In the genomic region with DNA sequence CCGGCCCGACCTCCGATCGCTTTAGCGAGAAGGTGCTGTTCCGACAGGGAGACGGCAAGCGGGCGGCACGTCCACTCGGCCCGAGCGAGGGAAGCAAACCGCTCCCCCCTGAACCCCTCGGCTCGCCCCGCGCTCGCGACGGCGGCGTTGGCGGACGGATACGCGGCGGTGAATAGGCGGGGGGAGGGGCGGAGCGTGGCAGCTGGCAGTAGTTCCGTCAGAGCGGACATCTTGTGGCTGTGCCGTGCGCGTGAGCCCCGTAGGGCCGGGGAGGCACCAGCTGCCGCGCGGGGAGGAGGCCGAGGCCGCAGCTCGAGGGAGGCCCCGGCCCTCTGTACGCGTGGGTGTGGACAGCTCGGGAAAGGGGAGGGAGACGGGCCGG, we compare ENCODE assay signal across 7 mouse cellular contexts. TPM values are rescaled to one million over a fixed set of nuclear protein-coding genes. Genes with fewer than 3 reads are reported as not detected.
DNase-seq lines count a peak whose midpoint lies in the region; ATAC-seq and TF ChIP-seq lines count a peak whose summit lies in the region.

No protein-coding gene starts in this region.

- peaks cover 15% of the 10 kb centered on the region for H3K4me1 ChIP-seq in embryonic facial prominence, embryonic 13.5 days
- peaks cover 4% of the 10 kb centered on the region for H3K4me1 ChIP-seq in heart, adult 2 months (ENCODE audit: control insufficient read depth, insufficient read depth, low read length)
- peaks cover 4% of the 10 kb centered on the region; the same call in 1 of the 2 replicates for H3K4me1 ChIP-seq in kidney, adult 2 months (ENCODE audit: control insufficient read depth, insufficient read depth, low read length)
- H3K4me1 ChIP-seq in limb, embryonic 14.5 days (ENCODE audit: control insufficient read depth, insufficient read depth, low read length): peaks cover 10% of the 10 kb centered on the region
- H3K4me1 ChIP-seq in midbrain, embryonic 16.5 days (ENCODE audit: control insufficient read depth, insufficient read depth, low read length): peaks cover 30% of the 10 kb centered on the region
- H3K4me1 ChIP-seq in spleen, adult 2 months (ENCODE audit: control insufficient read depth, insufficient read depth, insufficient read length): no peaks in the 10 kb centered on the region; the same call in 1 of the 2 replicates

- peak overlapping the region; percentile 98 for H3K9ac ChIP-seq in embryonic facial prominence, embryonic 13.5 days
- peak overlapping the region; percentile 98 for H3K9ac ChIP-seq in heart, adult 2 months (ENCODE audit: low read depth, low read length)
- H3K9ac ChIP-seq in limb, embryonic 14.5 days (ENCODE audit: low read depth, low read length, severe bottlenecking): peak overlapping the region; percentile 99
- H3K9ac ChIP-seq in midbrain, embryonic 16.5 days (ENCODE audit: low read depth, low read length): peak overlapping the region; percentile 96

- no peaks in the 10 kb centered on the region for H3K27me3 ChIP-seq in embryonic facial prominence, embryonic 13.5 days
- H3K27me3 ChIP-seq in heart, adult 2 months (ENCODE audit: control insufficient read depth, insufficient read depth, low read length): no peaks in the 10 kb centered on the region
- no peaks in the 10 kb centered on the region for H3K27me3 ChIP-seq in kidney, adult 2 months (replicated peaks; ENCODE audit: control insufficient read depth, insufficient read depth, low read length)
- no peaks in the 10 kb centered on the region for H3K27me3 ChIP-seq in limb, embryonic 14.5 days (ENCODE audit: control insufficient read depth, insufficient read depth, low read length)
- H3K27me3 ChIP-seq in midbrain, embryonic 16.5 days (ENCODE audit: control insufficient read depth, insufficient read depth, low read depth, low read length): no peaks in the 10 kb centered on the region
- H3K27me3 ChIP-seq in spleen, adult 2 months (ENCODE audit: control insufficient read depth, insufficient read depth, low read length): no peaks in the 10 kb centered on the region

- peak; percentile 11; the same call in 1 of the 2 replicates for TF ChIP-seq EP300 in heart, adult 2 months (IDR thresholded peaks at IDR 0.05; ENCODE audit: insufficient read depth, low read depth, low read length)

- peak overlapping the region; percentile 87; the same call in 1 of the 2 replicates for H3K4me2 ChIP-seq in embryonic facial prominence, embryonic 13.5 days
- peak overlapping the region; percentile 96; the same call in 1 of the 2 replicates for H3K4me2 ChIP-seq in limb, embryonic 14.5 days (replicated peaks; ENCODE audit: low read depth, low read length, severe bottlenecking)
- peak overlapping the region; percentile 8; the same call in 1 of the 2 replicates for H3K4me2 ChIP-seq in midbrain, embryonic 16.5 days (ENCODE audit: low read length)

- peak; percentile 85 for ATAC-seq in embryonic facial prominence, embryonic 13.5 days (ENCODE audit: insufficient number of reproducible peaks, insufficient read depth, low FRiP score, low TSS enrichment, low read depth)
- ATAC-seq in limb, embryonic 14.5 days (ENCODE audit: low FRiP score, low read depth): peak; percentile 77
- peak; percentile 87 for ATAC-seq in midbrain, embryonic 16.5 days

- under 1% methylated on average over 46 of the region's 50 CpGs for WGBS in embryonic facial prominence, embryonic 13.5 days
- WGBS in heart, adult 2 months: 0% methylated on average over 43 of the region's 50 CpGs
- WGBS in kidney, adult 2 months: under 1% methylated on average over 38 of the region's 50 CpGs
- WGBS in limb, embryonic 14.5 days: under 1% methylated on average over 24 of the region's 50 CpGs
- under 1% methylated on average over 28 of the region's 50 CpGs for WGBS in midbrain, embryonic 16.5 days
- WGBS in spleen, adult 2 months: 0% methylated on average over 48 of the region's 50 CpGs

- H3K79me2 ChIP-seq in heart, adult 2 months (replicated peaks; ENCODE audit: control insufficient read depth, insufficient read depth, low read length): peaks cover 2% of the 10 kb centered on the region; the same call in 1 of the 2 replicates

- peaks cover 11% of the 10 kb centered on the region for H3K36me3 ChIP-seq in embryonic facial prominence, embryonic 13.5 days
- peaks cover 24% of the 10 kb centered on the region for H3K36me3 ChIP-seq in heart, adult 2 months (ENCODE audit: control insufficient read depth, insufficient read depth, low read length)
- peaks cover 2% of the 10 kb centered on the region; the same call in 1 of the 2 replicates for H3K36me3 ChIP-seq in kidney, adult 2 months (ENCODE audit: control insufficient read depth, insufficient read depth, low read length)
- peaks cover 24% of the 10 kb centered on the region for H3K36me3 ChIP-seq in limb, embryonic 14.5 days (ENCODE audit: control insufficient read depth, insufficient read depth, low read length)
- no peaks in the 10 kb centered on the region; the same call in 1 of the 2 replicates for H3K36me3 ChIP-seq in midbrain, embryonic 16.5 days (ENCODE audit: control insufficient read depth, insufficient read depth, low read length)
- peaks cover 6% of the 10 kb centered on the region; the same call in 1 of the 2 replicates for H3K36me3 ChIP-seq in spleen, adult 2 months (ENCODE audit: control insufficient read depth, insufficient read depth, low read length)

- intact Hi-C loops in heart, adult 2 months (cut with DNase I): loop anchor here (1.0 to 2.0 kb wide), 2 partner anchors 15 to 82 kb away; partner anchors contain the start of gene Cisd2

- TF ChIP-seq CTCF in heart, adult 2 months (IDR thresholded peaks at IDR 0.05): no peak
- no peak for TF ChIP-seq CTCF in kidney, adult 2 months (conservative IDR thresholded peaks at IDR 0.05; ENCODE audit: insufficient read depth, insufficient read length, low read depth, low read length)
- no peak for TF ChIP-seq CTCF in spleen, adult 2 months (IDR thresholded peaks at IDR 0.05; ENCODE audit: extremely low read depth, insufficient read depth, insufficient read length, insufficient replicate concordance)

- H3K9me3 ChIP-seq in embryonic facial prominence, embryonic 13.5 days: no peaks in the 10 kb centered on the region
- no peaks in the 10 kb centered on the region for H3K9me3 ChIP-seq in limb, embryonic 14.5 days (ENCODE audit: control insufficient read depth, low read length)
- H3K9me3 ChIP-seq in midbrain, embryonic 16.5 days (replicated peaks; ENCODE audit: control insufficient read depth, low read length, poor library complexity, severe bottlenecking): no peaks in the 10 kb centered on the region

- H3K27ac ChIP-seq in embryonic facial prominence, embryonic 13.5 days: peak overlapping the region; percentile 100
- H3K27ac ChIP-seq in heart, adult 2 months: peak overlapping the region; percentile 99
- peak overlapping the region; percentile 98 for H3K27ac ChIP-seq in kidney, adult 2 months (ENCODE audit: insufficient read depth, low read depth, low read length)
- H3K27ac ChIP-seq in limb, embryonic 14.5 days (replicated peaks; ENCODE audit: low read depth, low read length): peak overlapping the region; percentile 100
- peak overlapping the region; percentile 98 for H3K27ac ChIP-seq in midbrain, embryonic 16.5 days (ENCODE audit: low read length)
- peak overlapping the region; percentile 99 for H3K27ac ChIP-seq in spleen, adult 2 months (ENCODE audit: insufficient read depth, low read length)

- peak; percentile 89 to 91 for DNase-seq in adrenal gland, postnatal 4 days (ENCODE audit: low spot score in 2 of 2)
- DNase-seq in heart, adult 2 months: peak; percentile 95 to 96
- DNase-seq in kidney, adult 2 months: peak; percentile 95
- DNase-seq in limb, embryonic 14.5 days (ENCODE audit: low spot score): peak; percentile 86
- peak; percentile 85 to 86 for DNase-seq in spleen, adult 2 months (ENCODE audit: low read depth in 1 of 2, low spot score in 2 of 2)

- peak; percentile 79; the same call in 1 of the 2 replicates for TF ChIP-seq POLR2A in heart, adult 2 months (IDR thresholded peaks at IDR 0.05; ENCODE audit: insufficient read depth, low read depth, low read length)
- peak; percentile 83 for TF ChIP-seq POLR2A in kidney, adult 2 months (IDR thresholded peaks at IDR 0.05; ENCODE audit: low read depth, low read length)
- TF ChIP-seq POLR2A in limb, embryonic 14.5 days (IDR thresholded peaks at IDR 0.05; ENCODE audit: borderline replicate concordance, extremely low read depth, insufficient read depth, insufficient read length): peak; percentile 91
- TF ChIP-seq POLR2A in spleen, adult 2 months (IDR thresholded peaks at IDR 0.05; ENCODE audit: low read depth, low read length): peak; percentile 96

- peak overlapping the region; percentile 94 for H3K4me3 ChIP-seq in embryonic facial prominence, embryonic 13.5 days
- H3K4me3 ChIP-seq in heart, adult 2 months: peak overlapping the region; percentile 71
- peak overlapping the region; percentile 90 for H3K4me3 ChIP-seq in kidney, adult 2 months (ENCODE audit: insufficient read depth, low read depth, low read length)
- H3K4me3 ChIP-seq in limb, embryonic 14.5 days (replicated peaks; ENCODE audit: low read length): peak overlapping the region; percentile 87
- peak overlapping the region; percentile 91 for H3K4me3 ChIP-seq in midbrain, embryonic 16.5 days (ENCODE audit: low read depth, low read length)
- peak overlapping the region; percentile 99 for H3K4me3 ChIP-seq in spleen, adult 2 months (ENCODE audit: extremely low read depth, insufficient read depth, insufficient read length)

RNA-seq across cellular contexts. Expression of gene Ube2d3, which starts 0.6 kb away (rescaled TPM):
- total RNA-seq in adrenal gland, postnatal 4 days (2021): 100 to 1,000 TPM; 363 to 371 TPM
- polyA plus RNA-seq in embryonic facial prominence, embryonic 13.5 days (2015; fragmentation: Nextera tagmentation; extraction: Ambion mirVana): 489 and 515 TPM in 2 replicates
- 100 to 1,000 TPM; 357 to 416 TPM for total RNA-seq in heart, adult 2 months (2021)
- polyA plus RNA-seq in heart, adult 2 months (2012; rRNA removed): 285 and 532 TPM in 2 replicates
- 307 and 333 TPM in 2 replicates for polyA plus RNA-seq in kidney, adult 2 months (2012; rRNA removed)
- 376 and 429 TPM in 2 replicates for polyA plus RNA-seq in limb, embryonic 14.5 days (2012; rRNA removed)
- polyA plus RNA-seq in limb, embryonic 14.5 days (2014; fragmentation: Nextera tagmentation; extraction: Ambion mirVana): 518 and 519 TPM in 2 replicates
- 336 and 353 TPM in 2 replicates for polyA plus RNA-seq in midbrain, embryonic 16.5 days (2015; fragmentation: Nextera tagmentation; extraction: Ambion mirVana)
- 174 and 242 TPM in 2 replicates for polyA plus RNA-seq in spleen, adult 2 months (2012; rRNA removed)

RNA-seq across cellular contexts. Expression of gene Cisd2, which starts 14.8 kb away (rescaled TPM):
- total RNA-seq in adrenal gland, postnatal 4 days (2021): 10 to 100 TPM; 31.7 to 34.1 TPM
- polyA plus RNA-seq in embryonic facial prominence, embryonic 13.5 days (2015; fragmentation: Nextera tagmentation; extraction: Ambion mirVana): 65.7 and 66.4 TPM in 2 replicates
- 10 to 100 TPM; 47.1 to 55.0 TPM for total RNA-seq in heart, adult 2 months (2021)
- polyA plus RNA-seq in heart, adult 2 months (2012; rRNA removed): 20.6 and 31.4 TPM in 2 replicates
- 28.7 and 33.5 TPM in 2 replicates for polyA plus RNA-seq in kidney, adult 2 months (2012; rRNA removed)
- 37.1 and 44.6 TPM in 2 replicates for polyA plus RNA-seq in limb, embryonic 14.5 days (2012; rRNA removed)
- 46.9 and 49.7 TPM in 2 replicates for polyA plus RNA-seq in limb, embryonic 14.5 days (2014; fragmentation: Nextera tagmentation; extraction: Ambion mirVana)
- polyA plus RNA-seq in midbrain, embryonic 16.5 days (2015; fragmentation: Nextera tagmentation; extraction: Ambion mirVana): 68.8 and 74.3 TPM in 2 replicates
- 19.1 and 20.1 TPM in 2 replicates for polyA plus RNA-seq in spleen, adult 2 months (2012; rRNA removed)

RNA-seq across cellular contexts. Expression of gene Manba, which starts 46.9 kb away (rescaled TPM):
- total RNA-seq in adrenal gland, postnatal 4 days (2021): 10 to 100 TPM; 26.0 to 30.2 TPM
- polyA plus RNA-seq in embryonic facial prominence, embryonic 13.5 days (2015; fragmentation: Nextera tagmentation; extraction: Ambion mirVana): 5.8 and 6.1 TPM in 2 replicates
- total RNA-seq in heart, adult 2 months (2021): 10 to 100 TPM; 15.7 to 16.4 TPM
- polyA plus RNA-seq in heart, adult 2 months (2012; rRNA removed): 8.2 and 13.3 TPM in 2 replicates
- 23.6 and 25.8 TPM in 2 replicates for polyA plus RNA-seq in kidney, adult 2 months (2012; rRNA removed)
- 3.3 and 4.2 TPM in 2 replicates for polyA plus RNA-seq in limb, embryonic 14.5 days (2012; rRNA removed)
- 6.5 and 7.6 TPM in 2 replicates for polyA plus RNA-seq in limb, embryonic 14.5 days (2014; fragmentation: Nextera tagmentation; extraction: Ambion mirVana)
- polyA plus RNA-seq in midbrain, embryonic 16.5 days (2015; fragmentation: Nextera tagmentation; extraction: Ambion mirVana): 8.4 and 8.6 TPM in 2 replicates
- polyA plus RNA-seq in spleen, adult 2 months (2012; rRNA removed): 4.4 and 5.1 TPM in 2 replicates

Comparison
In these comparisons a context has a peak if more than half of its experiments do, and no peak if none do; other contexts are left out.
1. Peak in every context shown above with its lines: DNase-seq, ATAC-seq, H3K4me3 ChIP-seq and H3K27ac ChIP-seq.
2. H3K4me2 ChIP-seq: peak in every context shown above with its lines; median percentile 96 in limb, embryonic 14.5 days; 87 in embryonic facial prominence, embryonic 13.5 days; 8 in midbrain, embryonic 16.5 days.